Mouse (Mus musculus) liver, adult (tissue): ENCODE measurements around the gene Gpr4.

ENCODE experiments used
- GATA4 ChIP-seq: IDR thresholded peaks from 2 replicates; pipeline ENCODE4 v1.6.1; 2014; ENCODE audit warnings: mild to moderate bottlenecking, low read length; ENCODE audit not compliant: insufficient replicate concordance

The Gpr4 gene

GRCm38 (mm10) chr7:19211041-19211675, 1.2 kb upstream of the Gpr4 start:
- TF ChIP-seq GATA4 = no peak

- TF ChIP-seq GATA4 = no peak
Observed at GRCm38 (mm10) chr7:19213385-19213784, 1.0 kb downstream of the Gpr4 start.

GRCm38 (mm10) chr7:19214369-19214768, 2.0 kb downstream of the Gpr4 start:
- no peak for TF ChIP-seq GATA4

- TF ChIP-seq GATA4 = no peak
Observed at GRCm38 (mm10) chr7:19214940-19215339, 2.6 kb downstream of the Gpr4 start.

GRCm38 (mm10) chr7:19217492-19217891, 5.2 kb downstream of the Gpr4 start:
- TF ChIP-seq GATA4 = no peak

- TF ChIP-seq GATA4 = no peak
Observed at GRCm38 (mm10) chr7:19217944-19218343, 5.6 kb downstream of the Gpr4 start.

GRCm38 (mm10) chr7:19220061-19220460, 7.7 kb downstream of the Gpr4 start:
- no peak for TF ChIP-seq GATA4

- TF ChIP-seq GATA4 = no peak
Observed at GRCm38 (mm10) chr7:19222189-19222588, 9.9 kb downstream of the Gpr4 start.

GRCm38 (mm10) chr7:19222875-19223274, 10.5 kb downstream of the Gpr4 start:
- TF ChIP-seq GATA4 = no peak

GRCm38 (mm10) chr7:19224933-19225332, 12.6 kb downstream of the Gpr4 start:
- TF ChIP-seq GATA4 = no peak

- TF ChIP-seq GATA4 = no peak
Observed at GRCm38 (mm10) chr7:19226817-19227797, 14.8 kb downstream of the Gpr4 start.

GRCm38 (mm10) chr7:19227883-19228792, 15.8 kb downstream of the Gpr4 start, which contains the start of gene Opa3:
TSS of gene Opa3 (plus strand) at chr7:19228334.
- no peak for TF ChIP-seq GATA4

GRCm38 (mm10) chr7:19228793-19229148, 16.4 kb downstream of the Gpr4 start:
- TF ChIP-seq GATA4 = no peak

- no peak for TF ChIP-seq GATA4
Observed at GRCm38 (mm10) chr7:19229404-19229803, 17.1 kb downstream of the Gpr4 start.

GRCm38 (mm10) chr7:19230041-19230580, 17.8 kb downstream of the Gpr4 start:
- TF ChIP-seq GATA4 = no peak
